Mouse (Mus musculus): ENCODE data around the gene Gm13941. TPM values are rescaled to one million over a fixed set of nuclear protein-coding genes. Genes with fewer than 3 reads are reported as not detected.

The Gm13941 gene
- not detected in 2 replicates for polyA plus RNA-seq (2014; fragmentation: Nextera tagmentation; extraction: Ambion mirVana)

DNA sequence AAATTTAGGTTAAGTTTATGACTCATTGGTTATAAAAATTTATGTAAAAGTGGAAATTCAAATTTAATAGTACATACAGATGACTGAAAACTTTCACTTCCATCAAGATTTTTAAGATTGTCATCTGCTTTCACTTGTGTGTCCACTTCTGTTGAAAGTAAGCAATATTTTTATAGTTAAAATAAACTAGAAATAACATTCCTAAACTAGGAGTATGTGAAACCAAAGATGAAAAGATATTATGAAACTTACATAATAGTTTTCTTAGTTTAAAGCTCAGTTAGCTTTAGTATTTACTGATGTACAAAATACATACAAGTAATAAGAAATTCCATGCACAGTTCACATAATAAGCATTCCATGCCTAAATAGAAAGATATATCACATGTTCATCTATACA is at the start of gene Gm13941:
Gm13941 (minus strand) TSS at position 101 of the 400 bp plus-strand sequence.
- no peak within 1 kb of the TSS for H3K9ac ChIP-seq (ENCODE audit: low read length)
- no peaks in the 10 kb centered on the region for H3K36me3 ChIP-seq (ENCODE audit: control insufficient read depth, insufficient read depth, low read length)
- no peak within 1 kb of the TSS for H3K4me3 ChIP-seq (ENCODE audit: low read depth, low read length)
- DNase-seq (ENCODE audit: low spot score, missing footprints) (no peak), ATAC-seq (ENCODE audit: low FRiP score) (no peak)
- H3K4me2 ChIP-seq, result no peak within 1 kb of the TSS
- H3K4me1 ChIP-seq (ENCODE audit: control insufficient read depth, insufficient read depth, low read length), result no peaks in the 10 kb centered on the region
- no peak within 1 kb of the TSS for H3K27ac ChIP-seq (ENCODE audit: low read depth, low read length)
- no peaks in the 10 kb centered on the region for H3K27me3 ChIP-seq (ENCODE audit: control insufficient read depth, insufficient read depth, low read length)
- no peaks in the 10 kb centered on the region for H3K9me3 ChIP-seq (ENCODE audit: control insufficient read depth, low read length)

- H3K36me3 ChIP-seq (ENCODE audit: control insufficient read depth, insufficient read depth, low read length), result no peaks in the 10 kb centered on the region
- DNase-seq (ENCODE audit: low spot score, missing footprints) (no peak), ATAC-seq (ENCODE audit: low FRiP score) (no peak)
- 84% methylated on average over 2 of the region's 2 CpGs for WGBS
- no peak within 1 kb of the TSS for H3K9ac ChIP-seq (ENCODE audit: low read length)
- H3K4me3 ChIP-seq (ENCODE audit: low read depth, low read length), result no peak within 1 kb of the TSS
- H3K27ac ChIP-seq (ENCODE audit: low read depth, low read length), result no peak within 1 kb of the TSS
- H3K4me2 ChIP-seq, result no peak within 1 kb of the TSS
- no peaks in the 10 kb centered on the region for H3K27me3 ChIP-seq (ENCODE audit: control insufficient read depth, insufficient read depth, low read length)
- H3K9me3 ChIP-seq (ENCODE audit: control insufficient read depth, low read length), result no peaks in the 10 kb centered on the region
- no peaks in the 10 kb centered on the region for H3K4me1 ChIP-seq (ENCODE audit: control insufficient read depth, insufficient read depth, low read length)
Measured at GRCm38 (mm10) chr2:111152836-111153235, 47.1 kb upstream of the Gm13941 start, which contains the start of gene Gm15130. Gene Gm15130 (minus strand): TSS chr2:111152936.

- Histone ChIP-seq H3K9me3 (ENCODE audit: control insufficient read depth, low read length) (no peaks in the 10 kb centered on the region), H3K27ac (ENCODE audit: low read depth, low read length) (no peak overlapping the region), H3K4me2 (no peak overlapping the region), H3K4me3 (ENCODE audit: low read depth, low read length) (no peak overlapping the region), H3K4me1 (ENCODE audit: control insufficient read depth, insufficient read depth, low read length) (no peaks in the 10 kb centered on the region), H3K27me3 (ENCODE audit: control insufficient read depth, insufficient read depth, low read length) (no peaks in the 10 kb centered on the region), H3K36me3 (ENCODE audit: control insufficient read depth, insufficient read depth, low read length) (no peaks in the 10 kb centered on the region), H3K9ac (ENCODE audit: low read length) (no peak overlapping the region)
- ATAC-seq (ENCODE audit: low FRiP score) (no peak), DNase-seq (ENCODE audit: low spot score, missing footprints) (no peak)
- 78% methylated on average over 5 of the region's 5 CpGs for WGBS
Measured at GRCm38 (mm10) chr2:111135739-111136138, 30.0 kb upstream of the Gm13941 start.

DNA sequence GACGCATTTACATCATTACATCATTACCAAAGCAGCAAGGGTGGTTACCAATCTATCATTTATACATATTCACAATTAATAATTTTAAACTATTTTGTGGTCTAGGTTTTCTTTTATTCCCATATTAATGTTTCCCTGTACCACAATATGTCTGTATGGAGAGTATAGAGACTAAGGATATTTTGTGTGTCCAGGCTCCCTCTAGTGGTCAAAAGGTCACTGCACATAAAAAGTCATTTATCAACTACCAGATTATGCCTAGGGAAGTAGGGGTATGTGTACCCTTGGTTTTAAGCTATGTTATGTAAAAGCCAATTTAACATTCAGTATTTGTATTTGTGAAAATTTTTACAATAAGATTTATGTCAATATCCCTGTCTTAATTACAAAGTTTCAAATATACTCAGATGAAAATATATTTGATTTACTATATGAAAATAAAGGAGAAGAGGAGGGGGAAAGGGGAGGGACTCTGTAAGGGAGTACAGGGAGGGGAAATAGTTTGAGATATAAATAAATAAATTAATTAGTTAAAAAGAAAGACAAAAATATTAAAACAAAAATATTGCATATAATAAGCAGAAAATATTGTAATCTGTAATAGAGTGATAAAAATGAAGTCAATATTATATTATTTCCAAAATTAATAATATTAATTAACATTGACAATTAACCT is 47.1 kb downstream of the Gm13941 start:
- no peaks in the 10 kb centered on the region for H3K27me3 ChIP-seq (ENCODE audit: control insufficient read depth, insufficient read depth, low read length)
- no peak overlapping the region for H3K4me3 ChIP-seq (ENCODE audit: low read depth, low read length)
- no peak overlapping the region for H3K4me2 ChIP-seq
- ATAC-seq (ENCODE audit: low FRiP score) (peak; percentile 95), DNase-seq (ENCODE audit: low spot score, missing footprints) (peak; percentile 92)
- H3K27ac ChIP-seq (ENCODE audit: low read depth, low read length), result no peak overlapping the region
- H3K9me3 ChIP-seq (ENCODE audit: control insufficient read depth, low read length), result no peaks in the 10 kb centered on the region
- no peak overlapping the region for H3K9ac ChIP-seq (ENCODE audit: low read length)
- no peaks in the 10 kb centered on the region for H3K36me3 ChIP-seq (ENCODE audit: control insufficient read depth, insufficient read depth, low read length)
- 91% methylated on average over 1 of the region's 1 CpGs for WGBS
- no peaks in the 10 kb centered on the region for H3K4me1 ChIP-seq (ENCODE audit: control insufficient read depth, insufficient read depth, low read length)

Other genes starting within 250 kb of the Gm13941 start
- 1.5 TPM in 2 replicates for gene Ano3, start 155.1 kb downstream of the Gm13941 start, polyA plus RNA-seq (2014; fragmentation: Nextera tagmentation; extraction: Ambion mirVana)
- gene Gm15130, start 47.0 kb upstream of the Gm13941 start, polyA plus RNA-seq (2014; fragmentation: Nextera tagmentation; extraction: Ambion mirVana), result not detected in 2 replicates
- gene 4930430A15Rik, start 123.6 kb upstream of the Gm13941 start, polyA plus RNA-seq (2014; fragmentation: Nextera tagmentation; extraction: Ambion mirVana), result not detected in 2 replicates
- gene Olfr1275, start 129.3 kb upstream of the Gm13941 start, polyA plus RNA-seq (2014; fragmentation: Nextera tagmentation; extraction: Ambion mirVana), result not detected in 2 replicates
- gene Olfr1276, start 148.5 kb upstream of the Gm13941 start, polyA plus RNA-seq (2014; fragmentation: Nextera tagmentation; extraction: Ambion mirVana), result not detected in 2 replicates
- not detected in 2 replicates for gene Olfr1277, start 168.1 kb upstream of the Gm13941 start, polyA plus RNA-seq (2014; fragmentation: Nextera tagmentation; extraction: Ambion mirVana)
- not detected in 2 replicates for gene Olfr1278, start 184.2 kb upstream of the Gm13941 start, polyA plus RNA-seq (2014; fragmentation: Nextera tagmentation; extraction: Ambion mirVana)
- 0.04 TPM in 1 of 2 replicates, not detected in the other for gene Olfr1279, start 194.7 kb upstream of the Gm13941 start, polyA plus RNA-seq (2014; fragmentation: Nextera tagmentation; extraction: Ambion mirVana)
- gene Olfr1280, start 208.0 kb upstream of the Gm13941 start, polyA plus RNA-seq (2014; fragmentation: Nextera tagmentation; extraction: Ambion mirVana), result not detected in 2 replicates
- not detected in 2 replicates for gene Olfr1281, start 220.5 kb upstream of the Gm13941 start, polyA plus RNA-seq (2014; fragmentation: Nextera tagmentation; extraction: Ambion mirVana)
- not detected in 2 replicates for gene Olfr1282, start 230.1 kb upstream of the Gm13941 start, polyA plus RNA-seq (2014; fragmentation: Nextera tagmentation; extraction: Ambion mirVana)